Mouse (Mus musculus) embryonic facial prominence, embryonic 14.5 days (tissue): ENCODE measurements around the gene Cwf19l1. TPM values are rescaled to one million over a fixed set of nuclear protein-coding genes. Genes with fewer than 3 reads are reported as not detected.

ENCODE experiments used
- ATAC-seq: fragments of 200-750 bp; cut with Nextera tagmentation; 2 replicates; pipeline ENCODE4 v1.8.0; 2017; ENCODE audit warnings: low read depth, moderate number of reproducible peaks, moderate TSS enrichment
- DNase-seq: peaks from one replicate; pipeline ENCODE4 v3.0.0-alpha.2; 2015; ENCODE audit warnings: low spot score
- H3K27ac ChIP-seq: fragments of 300-500 bp; sonication (generic); replicated peaks from 2 replicates; pipeline ENCODE4 v1.5.1; 2014; ENCODE audit warnings: low read depth, mild to moderate bottlenecking, low read length, moderate library complexity
- H3K27me3 ChIP-seq: fragments of 300-500 bp; sonication (generic); replicated peaks from 2 replicates; pipeline ENCODE4 v1.6.1; 2014; ENCODE audit warnings: low read length; ENCODE audit not compliant: control insufficient read depth, insufficient read depth
- H3K36me3 ChIP-seq: fragments of 300-500 bp; sonication (generic); 2 replicates; pipeline ENCODE4 v1.6.1; 2014; ENCODE audit warnings: low read length, mixed read lengths; ENCODE audit not compliant: control insufficient read depth, insufficient read depth
- H3K4me1 ChIP-seq: fragments of 300-500 bp; sonication (generic); 2 replicates; pipeline ENCODE4 v1.6.1; 2014; ENCODE audit warnings: antibody characterized with exemption, low read length; ENCODE audit not compliant: control insufficient read depth, insufficient read depth
- H3K4me2 ChIP-seq: fragments of 300-500 bp; sonication (generic); 2 replicates; pipeline ENCODE4 v1.6.1; 2014; ENCODE audit warnings: low read depth, mild to moderate bottlenecking, low read length, moderate library complexity, mixed read lengths
- H3K4me3 ChIP-seq: fragments of 300-500 bp; sonication (generic); 2 replicates; pipeline ENCODE4 v1.5.1; 2014; ENCODE audit warnings: low read depth, mild to moderate bottlenecking, low read length
- H3K9ac ChIP-seq: fragments of 300-500 bp; sonication (generic); 2 replicates; pipeline ENCODE4 v1.6.1; 2014; ENCODE audit warnings: low read depth, mild to moderate bottlenecking, low read length, moderate library complexity, mixed read lengths
- H3K9me3 ChIP-seq: fragments of 300-500 bp; sonication (generic); 2 replicates; pipeline ENCODE4 v1.6.1; 2016; ENCODE audit warnings: low read length; ENCODE audit not compliant: control insufficient read depth
- WGBS: fragments of 180-500 bp; shearing (Covaris S2); extraction: QIAGEN DNeasy Blood & Tissue Kit; methylation state at CpG from one replicate; pipeline ENCODE4 v1.1.7; 2014; 5-methylcytosine and 5-hydroxymethylcytosine counted together
- polyA plus RNA-seq: library from polyadenylated mRNA; unstranded; fragments of >200 nt; fragmentation: Nextera tagmentation; extraction: Ambion mirVana; gene quantifications from 2 replicates; pipeline ENCODE4 v1.2.1, GENCODE M21; 2014

The Cwf19l1 gene
- polyA plus RNA-seq, 1 experiment from 2014 or later: 23.0 TPM

- H3K4me1 ChIP-seq: no peaks in the 10 kb centered on the region
- H3K27me3 ChIP-seq: no peaks in the 10 kb centered on the region
- ATAC-seq (no peak), DNase-seq (no peak)
- H3K27ac ChIP-seq: no peak overlapping the region
- H3K9me3 ChIP-seq: no peaks in the 10 kb centered on the region
- no peak overlapping the region for H3K9ac ChIP-seq
- no peak overlapping the region for H3K4me3 ChIP-seq
- no peak overlapping the region for H3K4me2 ChIP-seq
- WGBS: 81% methylated on average over 4 of the region's 4 CpGs
- peaks cover 64% of the 10 kb centered on the region for H3K36me3 ChIP-seq
Observed at GRCm38 (mm10) chr19:44077024-44077423, 58.7 kb downstream of the Cwf19l1 start.

DNA sequence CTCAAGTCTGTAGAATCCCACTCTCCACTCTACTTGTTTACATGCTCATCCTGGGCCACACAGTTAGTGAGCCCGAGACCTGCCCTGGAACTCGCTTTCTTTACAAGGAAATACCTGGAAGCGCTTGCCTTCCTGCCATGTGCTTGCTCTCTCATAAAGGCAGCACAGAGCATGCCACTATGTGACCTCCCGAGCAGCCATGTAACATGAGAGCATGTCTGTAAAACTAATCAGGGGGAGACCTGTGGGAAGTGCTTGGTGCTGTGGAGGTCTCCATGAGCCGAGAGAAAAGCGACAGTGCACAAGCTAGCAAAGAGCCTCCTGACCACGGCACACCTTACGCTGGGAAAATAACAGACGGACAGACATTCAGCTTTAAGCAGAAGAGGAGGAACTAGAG, 59.2 kb downstream of the Cwf19l1 start:
- DNase-seq: no peak
- H3K9me3 ChIP-seq: no peaks in the 10 kb centered on the region
- WGBS: 59% methylated on average over 9 of the region's 9 CpGs
- H3K4me2 ChIP-seq: no peak overlapping the region
- no peak for ATAC-seq
- H3K27me3 ChIP-seq: no peaks in the 10 kb centered on the region
- H3K4me1 ChIP-seq: no peaks in the 10 kb centered on the region
- no peak overlapping the region for H3K27ac ChIP-seq
- H3K36me3 ChIP-seq: peaks cover 60% of the 10 kb centered on the region
- no peak overlapping the region for H3K9ac ChIP-seq
- no peak overlapping the region for H3K4me3 ChIP-seq

DNA sequence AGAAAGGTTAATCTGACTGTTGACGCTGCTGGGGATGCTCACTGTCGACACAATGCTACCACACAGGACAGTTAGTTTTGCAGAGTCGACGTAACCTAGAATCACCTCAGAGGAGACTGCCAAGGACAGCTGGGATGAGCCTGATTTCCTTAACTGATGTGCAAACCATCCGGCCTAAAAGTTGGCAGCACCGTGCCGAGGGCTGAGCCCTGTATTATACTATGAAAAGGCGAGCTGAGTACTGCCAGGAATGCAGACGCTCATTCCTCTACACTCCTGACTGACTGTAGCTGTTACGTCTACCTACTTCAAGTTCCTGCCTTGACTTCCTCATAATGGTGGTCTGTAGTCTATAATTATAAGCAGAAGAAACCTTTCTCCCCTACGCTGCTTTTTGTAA, 60.7 kb downstream of the Cwf19l1 start:
- no peak for DNase-seq
- WGBS: 72% methylated on average over 11 of the region's 11 CpGs
- no peaks in the 10 kb centered on the region for H3K4me1 ChIP-seq
- no peak overlapping the region for H3K4me3 ChIP-seq
- H3K9ac ChIP-seq: no peak overlapping the region
- peaks cover 53% of the 10 kb centered on the region for H3K36me3 ChIP-seq
- no peak overlapping the region for H3K4me2 ChIP-seq
- H3K27ac ChIP-seq: no peak overlapping the region
- no peaks in the 10 kb centered on the region for H3K9me3 ChIP-seq
- no peak for ATAC-seq
- no peaks in the 10 kb centered on the region for H3K27me3 ChIP-seq

DNA sequence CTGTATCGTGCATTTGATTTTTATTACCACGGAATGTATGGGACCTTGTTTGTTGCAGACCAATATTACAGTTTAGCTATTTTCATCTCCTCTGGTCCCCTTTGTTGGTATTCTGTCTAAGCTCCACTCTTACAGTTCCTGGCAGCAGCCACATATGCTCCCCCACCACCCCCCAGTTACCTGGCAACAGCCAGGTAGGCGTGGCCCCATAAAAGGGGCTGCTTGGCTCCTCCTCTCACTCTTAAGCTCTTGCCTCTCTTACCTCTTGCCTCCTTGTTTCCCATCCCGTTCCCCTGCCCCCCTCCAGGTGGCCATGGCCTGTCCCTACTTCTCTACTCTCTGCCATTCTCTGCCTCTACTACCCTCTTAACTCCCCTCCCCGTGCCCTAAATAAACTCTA, 64.5 kb downstream of the Cwf19l1 start:
- Histone ChIP-seq H3K4me2 (no peak overlapping the region), H3K27ac (no peak overlapping the region), H3K4me1 (peaks cover 10% of the 10 kb centered on the region; the same call in 1 of the 2 replicates), H3K27me3 (no peaks in the 10 kb centered on the region), H3K36me3 (peaks cover 21% of the 10 kb centered on the region; the same call in 1 of the 2 replicates), H3K9me3 (no peaks in the 10 kb centered on the region), H3K4me3 (no peak overlapping the region), H3K9ac (no peak overlapping the region)
- ATAC-seq (no peak), DNase-seq (peak; percentile 2)
- WGBS: 60% methylated on average over 5 of the region's 5 CpGs

DNA sequence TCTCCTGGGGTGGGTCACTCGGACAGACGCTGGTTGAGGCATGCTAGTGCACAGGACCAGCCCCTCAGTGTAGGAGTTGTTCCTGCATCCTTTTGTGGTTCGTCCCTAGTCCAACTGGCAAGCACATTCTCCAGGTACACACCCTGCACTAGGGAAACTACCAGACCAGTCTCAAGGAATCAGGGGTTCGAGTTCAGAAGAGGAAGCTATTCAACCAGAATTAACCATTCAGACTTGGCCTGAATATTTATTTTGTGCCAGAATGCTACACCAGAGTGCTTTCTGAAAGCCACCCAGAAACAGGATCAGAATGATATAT, 65.8 kb downstream of the Cwf19l1 start:
- H3K9ac ChIP-seq: peak overlapping the region; percentile 76
- peak overlapping the region; percentile 76 for H3K4me3 ChIP-seq
- ATAC-seq (no peak), DNase-seq (no peak)
- H3K4me2 ChIP-seq: peak overlapping the region; percentile 82
- no peaks in the 10 kb centered on the region for H3K27me3 ChIP-seq
- peak overlapping the region; percentile 61 for H3K27ac ChIP-seq
- peaks cover 10% of the 10 kb centered on the region; the same call in 1 of the 2 replicates for H3K4me1 ChIP-seq
- peaks cover 12% of the 10 kb centered on the region; the same call in 1 of the 2 replicates for H3K36me3 ChIP-seq
- H3K9me3 ChIP-seq: no peaks in the 10 kb centered on the region
- WGBS: 6% methylated on average over 4 of the region's 4 CpGs

DNA sequence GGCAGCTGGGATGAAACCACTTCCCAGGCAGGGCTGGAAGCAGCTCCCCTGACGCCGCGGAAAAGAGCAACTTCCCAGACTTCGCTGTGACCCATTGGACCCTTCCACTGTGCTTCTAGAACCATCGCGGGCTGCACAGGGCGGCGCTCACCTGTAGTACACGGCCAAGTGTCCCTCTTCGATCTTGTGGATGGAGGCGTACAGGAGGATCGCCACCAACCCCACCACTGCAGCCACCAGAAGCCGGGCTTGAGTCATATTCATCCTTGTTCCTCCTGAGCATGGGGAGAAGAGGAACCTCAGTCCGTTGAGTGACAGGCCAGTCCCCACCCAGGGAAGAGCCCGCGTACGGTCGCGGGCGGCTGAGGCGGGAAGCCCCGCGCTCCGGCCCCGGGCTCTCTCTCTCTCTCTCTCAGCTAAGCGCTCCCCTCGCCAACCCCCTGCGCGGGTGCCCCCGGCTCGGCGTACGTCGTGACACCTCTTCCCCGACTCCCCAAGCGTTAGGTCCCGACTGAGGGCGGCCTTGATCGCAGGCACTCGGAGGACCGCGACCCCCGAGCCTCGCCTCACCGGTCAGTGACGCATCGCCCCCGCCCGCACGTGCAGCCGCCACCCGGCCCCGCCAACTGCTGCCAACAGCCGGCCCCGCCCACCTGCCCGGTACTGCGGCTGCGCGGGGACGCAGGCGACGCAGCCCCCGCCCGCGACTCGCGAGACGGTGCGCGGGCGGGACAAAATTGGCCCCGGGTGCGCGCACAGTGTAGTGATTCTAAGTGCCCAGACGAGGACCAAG, 66.4 kb downstream of the Cwf19l1 start, which contains the start of gene Erlin1:
TSS of gene Erlin1 (minus strand) at position 665 of the 793 bp plus-strand sequence.
- Histone ChIP-seq H3K4me3 (peak within 1 kb of the TSS; percentile 76), H3K36me3 (peaks cover 15% of the 10 kb centered on the region; the same call in 1 of the 2 replicates), H3K9ac (peak within 1 kb of the TSS; percentile 76), H3K4me1 (peaks cover 10% of the 10 kb centered on the region; the same call in 1 of the 2 replicates), H3K27me3 (no peaks in the 10 kb centered on the region), H3K27ac (peak within 1 kb of the TSS; percentile 61), H3K9me3 (no peaks in the 10 kb centered on the region), H3K4me2 (peak within 1 kb of the TSS; percentile 82)
- DNase-seq (peak; percentile 93), ATAC-seq (peak; percentile 94)
- WGBS: under 1% methylated on average over 48 of the region's 75 CpGs

GRCm38 (mm10) chr19:44068232-44068631, 67.4 kb downstream of the Cwf19l1 start:
- WGBS: 80% methylated on average over 4 of the region's 4 CpGs
- peaks cover 10% of the 10 kb centered on the region; the same call in 1 of the 2 replicates for H3K4me1 ChIP-seq

GRCm38 (mm10) chr19:44067323-44068049, 68.2 kb downstream of the Cwf19l1 start:
- ATAC-seq (no peak), DNase-seq (peak; percentile 48)
- H3K9ac ChIP-seq: 0 out of 2 replicates have a peak overlapping the region, but pooled peaks have one; percentile 4
- H3K27ac ChIP-seq: no peak overlapping the region
- 68% methylated on average over 9 of the region's 9 CpGs for WGBS
- H3K4me2 ChIP-seq: peak overlapping the region; percentile 23; the same call in 1 of the 2 replicates
- H3K36me3 ChIP-seq: peaks cover 11% of the 10 kb centered on the region
- no peaks in the 10 kb centered on the region for H3K9me3 ChIP-seq
- H3K4me1 ChIP-seq: peaks cover 10% of the 10 kb centered on the region; the same call in 1 of the 2 replicates
- no peaks in the 10 kb centered on the region for H3K27me3 ChIP-seq
- H3K4me3 ChIP-seq: no peak overlapping the region

More at GRCm38 (mm10) chr19:44068232-44068631, 67.4 kb downstream of the Cwf19l1 start:
- Histone ChIP-seq H3K27me3 (no peaks in the 10 kb centered on the region), H3K4me3 (peak overlapping the region; percentile 76), H3K36me3 (0 out of 2 replicates have a peak, but pooled peaks cover 10% of the 10 kb centered on the region), H3K27ac (no peak overlapping the region), H3K9ac (peak overlapping the region; percentile 76; the same call in 1 of the 2 replicates), H3K9me3 (no peaks in the 10 kb centered on the region), H3K4me2 (peak overlapping the region; percentile 82)
- DNase-seq (no peak), ATAC-seq (no peak)
